Mouse (Mus musculus) R1 (cell line): ENCODE data around the gene Fam110c.
A peak's percentile ranks its signal among the peaks of the same experiment; 100 is the strongest.

Experiments
- DNase-seq: peaks from one replicate; pipeline ENCODE4 v3.0.0-alpha.2; 2018; ENCODE audit warnings: low read depth, low spot score

Fam110c gene

DNA sequence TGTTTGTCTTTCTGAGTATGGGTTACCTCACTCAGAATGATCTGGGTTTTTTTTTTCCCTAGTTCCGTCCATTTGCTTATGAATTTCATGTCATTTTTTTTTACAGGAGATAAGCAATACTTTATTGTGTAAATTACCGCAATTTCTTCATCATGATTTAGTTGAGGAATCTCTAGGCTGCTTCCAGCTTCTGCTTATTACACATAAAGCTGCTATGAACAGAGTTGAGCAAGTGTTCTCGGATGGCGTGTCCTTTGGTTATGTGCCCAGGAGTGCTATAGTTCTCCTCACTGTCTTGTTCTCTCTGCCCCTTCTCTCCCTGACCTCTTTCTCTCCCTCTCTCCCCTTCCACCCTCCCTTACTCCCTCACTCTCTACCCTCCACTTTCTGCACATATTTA is 28.2 kb downstream of the Fam110c start:
- DNase-seq, result no peak

DNA sequence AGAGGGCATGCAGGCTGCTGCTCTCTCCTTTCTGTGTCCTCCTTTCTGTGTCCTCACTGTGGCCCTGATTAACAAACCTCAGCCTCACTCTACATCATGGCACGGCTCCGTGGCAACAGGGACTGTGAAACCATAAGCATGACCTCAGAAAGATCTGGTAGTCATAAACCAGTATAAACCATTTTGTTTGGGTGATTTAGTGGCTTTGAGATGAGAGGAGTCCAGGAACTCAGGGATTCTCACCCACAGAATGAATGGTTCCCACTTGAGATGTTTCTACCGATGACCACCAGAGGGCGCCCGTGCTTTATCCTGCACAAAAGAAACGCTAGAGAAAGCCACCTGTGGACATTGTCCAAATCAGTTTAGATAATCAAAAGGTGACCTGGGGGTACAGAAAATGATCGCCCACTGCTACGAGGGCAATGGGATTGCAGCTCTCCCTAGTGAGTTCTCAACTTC is 42.4 kb downstream of the Fam110c start:
- DNase-seq, result peak; percentile 67

DNA sequence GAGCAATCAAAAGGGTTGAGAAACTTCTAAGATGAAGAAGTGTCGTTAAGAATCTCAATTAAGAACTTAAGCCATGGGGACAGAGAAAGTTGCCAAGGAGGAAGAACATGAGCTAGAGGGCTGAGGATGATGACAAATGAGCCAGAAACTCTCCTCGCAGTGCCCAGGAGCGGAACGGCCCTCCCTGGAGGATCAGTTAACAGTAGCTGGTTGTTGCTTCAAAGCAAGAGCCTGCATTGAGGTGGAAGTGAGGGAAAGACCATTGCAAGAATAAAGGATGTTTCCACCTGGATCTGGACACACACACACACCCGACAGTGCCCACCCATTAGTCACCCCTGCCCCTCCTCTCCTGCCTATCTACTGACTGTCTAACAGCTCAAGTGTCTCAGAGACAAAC is 46.9 kb downstream of the Fam110c start:
- DNase-seq, result no peak

GRCm38 (mm10) chr12:31122892-31123622 is 49.4 kb downstream of the Fam110c start:
- no peak for DNase-seq

DNA sequence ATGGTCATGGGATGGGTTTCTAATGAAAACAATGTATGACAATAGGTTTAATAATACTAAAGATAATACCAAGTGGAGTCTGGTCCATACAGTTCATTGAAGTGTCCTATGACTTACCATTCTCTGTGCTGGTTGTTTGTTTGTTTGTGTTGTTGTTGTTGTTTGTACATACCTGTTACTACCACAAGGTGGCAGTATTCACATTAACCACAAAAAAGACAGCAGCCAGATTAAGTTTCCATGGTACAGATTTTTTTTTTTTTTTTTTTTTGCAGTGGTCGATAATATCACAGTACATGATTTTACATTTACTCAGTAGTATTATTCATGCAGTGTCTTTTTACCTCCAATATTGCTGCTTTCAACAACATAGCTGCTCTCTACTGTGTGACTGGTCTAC is 52.4 kb downstream of the Fam110c start:
- peak; percentile 26 for DNase-seq

DNA sequence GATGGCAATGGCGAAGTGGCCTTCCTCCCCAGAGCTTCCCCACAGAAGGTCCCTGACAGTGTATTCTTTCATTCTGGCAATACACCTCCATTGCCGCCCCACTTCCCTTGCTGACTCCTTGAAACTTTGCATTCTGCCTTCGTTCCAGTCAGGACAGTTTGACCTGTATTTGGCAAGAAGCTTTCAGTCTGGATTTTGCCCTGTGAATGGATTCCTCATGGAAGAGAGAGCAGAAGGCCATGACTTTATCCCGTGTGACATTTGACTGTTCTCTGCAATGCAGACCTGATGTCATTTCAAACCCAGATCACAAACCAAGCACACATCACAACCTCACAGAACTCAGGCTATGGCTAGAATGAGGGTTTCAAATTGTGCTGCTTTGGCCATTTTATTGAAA is 55.9 kb downstream of the Fam110c start:
- no peak for DNase-seq
